Mouse (Mus musculus): Measurements from ENCODE around the gene Col16a1.

The Col16a1 gene

GRCm38 (mm10) chr4:130047331-130048202 lies at the start of gene Col16a1:
Gene Col16a1 (plus strand): TSS chr4:130047840.
- DNase-seq (ENCODE audit: low spot score), result peak; percentile 85

- no peak for DNase-seq (ENCODE audit: low spot score)
Measured at GRCm38 (mm10) chr4:129998124-129998523, 49.5 kb upstream of the Col16a1 start.

GRCm38 (mm10) chr4:130001710-130002109 lies 45.9 kb upstream of the Col16a1 start:
- DNase-seq (ENCODE audit: low spot score), result no peak

- peak; percentile 39 for DNase-seq (ENCODE audit: low spot score)
Measured at GRCm38 (mm10) chr4:130002157-130002556, 45.5 kb upstream of the Col16a1 start.

- DNase-seq (ENCODE audit: low spot score), result no peak
Measured at GRCm38 (mm10) chr4:130005593-130005992, 42.0 kb upstream of the Col16a1 start.

GRCm38 (mm10) chr4:130006533-130006932 lies 41.1 kb upstream of the Col16a1 start:
- DNase-seq (ENCODE audit: low spot score), result no peak

GRCm38 (mm10) chr4:130009043-130009442 lies 38.6 kb upstream of the Col16a1 start:
- DNase-seq (ENCODE audit: low spot score), result no peak

- no peak for DNase-seq (ENCODE audit: low spot score)
Measured at GRCm38 (mm10) chr4:130010723-130011122, 36.9 kb upstream of the Col16a1 start.

- no peak for DNase-seq (ENCODE audit: low spot score)
Measured at GRCm38 (mm10) chr4:130012234-130012633, 35.4 kb upstream of the Col16a1 start.

- no peak for DNase-seq (ENCODE audit: low spot score)
Measured at GRCm38 (mm10) chr4:130013111-130013510, 34.5 kb upstream of the Col16a1 start.

GRCm38 (mm10) chr4:130016010-130016409 lies 31.6 kb upstream of the Col16a1 start:
- DNase-seq (ENCODE audit: low spot score), result no peak

- DNase-seq (ENCODE audit: low spot score), result no peak
Measured at GRCm38 (mm10) chr4:130017036-130017674, 30.5 kb upstream of the Col16a1 start.

GRCm38 (mm10) chr4:130022952-130023351 lies 24.7 kb upstream of the Col16a1 start:
- no peak for DNase-seq (ENCODE audit: low spot score)

- DNase-seq (ENCODE audit: low spot score), result no peak
Measured at GRCm38 (mm10) chr4:130023511-130024231, 24.0 kb upstream of the Col16a1 start.

- no peak for DNase-seq (ENCODE audit: low spot score)
Measured at GRCm38 (mm10) chr4:130025544-130025943, 22.1 kb upstream of the Col16a1 start.

GRCm38 (mm10) chr4:130031146-130031545 lies 16.5 kb upstream of the Col16a1 start:
- no peak for DNase-seq (ENCODE audit: low spot score)

- DNase-seq (ENCODE audit: low spot score), result no peak
Measured at GRCm38 (mm10) chr4:130033496-130033895, 14.1 kb upstream of the Col16a1 start.

- DNase-seq (ENCODE audit: low spot score), result peak; percentile 45
Measured at GRCm38 (mm10) chr4:130036112-130036511, 11.5 kb upstream of the Col16a1 start.

GRCm38 (mm10) chr4:130036573-130037401 lies 10.9 kb upstream of the Col16a1 start:
- peak; percentile 79 for DNase-seq (ENCODE audit: low spot score)

- DNase-seq (ENCODE audit: low spot score), result no peak
Measured at GRCm38 (mm10) chr4:130039351-130039750, 8.3 kb upstream of the Col16a1 start.

- no peak for DNase-seq (ENCODE audit: low spot score)
Measured at GRCm38 (mm10) chr4:130041076-130041475, 6.6 kb upstream of the Col16a1 start.

GRCm38 (mm10) chr4:130044211-130044610 lies 3.4 kb upstream of the Col16a1 start:
- peak; percentile 80 for DNase-seq (ENCODE audit: low spot score)
